Mouse (Mus musculus) limb, embryonic 15.5 days (tissue): ENCODE data around the gene Zfp853. TPM values are rescaled to one million over a fixed set of nuclear protein-coding genes. Genes with fewer than 3 reads are reported as not detected.

Experiments
- polyA plus RNA-seq: library from polyadenylated mRNA; unstranded; fragments of >200 nt; fragmentation: Nextera tagmentation; extraction: Ambion mirVana; gene quantifications from 2 replicates; pipeline ENCODE4 v1.2.1, GENCODE M21; 2015

Gene Zfp853
- polyA plus RNA-seq, 1 experiment from 2014 or later, result 0.18 TPM

Other genes with a start within 250 kb of the Zfp853 start
- 40.4 and 41.8 TPM in 2 replicates for gene Rnf216, start 180.6 kb downstream of the Zfp853 start, polyA plus RNA-seq
- gene Olfr718-ps1, start 146.0 kb downstream of the Zfp853 start, polyA plus RNA-seq, result not detected in 2 replicates
- gene Rbak, start 112.8 kb downstream of the Zfp853 start, polyA plus RNA-seq, result 13.4 and 14.8 TPM in 2 replicates
- not detected in 2 replicates for gene Spdye4b, start 112.6 kb downstream of the Zfp853 start, polyA plus RNA-seq
- gene Spdye4a, start 66.7 kb downstream of the Zfp853 start, polyA plus RNA-seq, result not detected in 2 replicates
- gene Zfp12, start 58.5 kb downstream of the Zfp853 start, polyA plus RNA-seq, result 14.8 and 17.0 TPM in 2 replicates
- gene Zfp316, start 23.6 kb downstream of the Zfp853 start, polyA plus RNA-seq, result 3.1 and 3.6 TPM in 2 replicates
- gene E130309D02Rik, start 21.7 kb upstream of the Zfp853 start, polyA plus RNA-seq, result 28.5 and 33.2 TPM in 2 replicates
- gene Zdhhc4, start 35.6 kb upstream of the Zfp853 start, polyA plus RNA-seq, result 72.3 and 78.7 TPM in 2 replicates
- gene Grid2ip, start 63.7 kb upstream of the Zfp853 start, polyA plus RNA-seq, result 0.68 and 1.1 TPM in 2 replicates
- 492 and 501 TPM in 2 replicates for gene Kdelr2, start 110.2 kb upstream of the Zfp853 start, polyA plus RNA-seq
- 9.9 and 10.8 TPM in 2 replicates for gene Daglb, start 171.0 kb upstream of the Zfp853 start, polyA plus RNA-seq
- 467 and 506 TPM in 2 replicates for gene Rac1, start 234.4 kb upstream of the Zfp853 start, polyA plus RNA-seq